Mouse (Mus musculus) heart, postnatal 36 days (tissue): ENCODE results near the gene Elane. TPM values are rescaled to one million over a fixed set of nuclear protein-coding genes. Genes with fewer than 3 reads are reported as not detected.

ENCODE experiments used
- DNase-seq, 2 experiments: peaks; one replicate each; pipeline ENCODE4 v3.0.0; 2021 to 2022
- intact Hi-C: fragments of 180-260 bp; cut with DNase I; formaldehyde crosslinking; loops from one replicate; pipeline ENCODE4 v1.15.1; 2025
- total RNA-seq, 2 experiments: library from RNA; stranded (reverse); gene quantifications; 2 replicates each; pipeline ENCODE4 v1.2.3; 2021

The Elane gene
- total RNA-seq, 2 experiments from 2014 or later: not detected

DNA sequence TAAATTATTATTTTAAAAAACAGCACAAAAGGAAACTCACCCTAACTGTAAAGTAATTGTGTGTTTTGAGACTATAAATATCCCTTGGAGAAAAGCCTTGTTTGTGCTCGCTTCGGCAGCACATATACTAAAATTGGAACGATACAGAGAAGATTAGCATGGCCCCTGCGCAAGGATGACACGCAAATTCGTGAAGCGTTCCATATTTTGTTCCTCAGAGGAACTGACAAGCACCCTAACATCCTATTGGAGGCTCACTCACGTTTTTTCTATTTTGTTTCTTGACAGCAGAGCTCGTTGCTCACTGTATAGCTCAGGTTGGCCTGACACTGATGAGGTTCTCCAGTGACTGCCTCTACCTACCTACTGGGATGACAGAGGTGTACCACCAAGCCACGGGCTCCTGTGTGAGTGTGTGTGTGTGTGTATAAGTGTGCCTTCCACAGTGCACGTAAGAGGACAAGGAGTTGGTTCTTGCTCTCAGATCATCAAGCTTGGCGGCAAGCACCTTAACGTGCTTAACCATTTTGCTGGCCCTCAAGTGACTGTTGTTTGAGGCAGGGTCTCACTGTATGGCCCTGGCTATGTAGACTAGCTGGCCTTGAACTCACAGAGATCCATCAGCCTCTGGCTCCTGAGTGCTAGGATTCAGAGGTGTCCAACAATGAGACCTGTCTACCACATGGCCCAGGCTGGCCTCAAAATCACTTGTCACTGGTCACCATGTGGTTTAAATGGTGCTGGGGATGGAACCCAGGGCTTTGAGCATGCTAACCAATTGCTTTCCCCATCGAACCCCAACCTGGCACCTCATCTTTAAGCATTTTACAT is 23.3 kb downstream of the Elane start:
- peak; percentile 29 to 55 for DNase-seq
- intact Hi-C loops: no loop called here

DNA sequence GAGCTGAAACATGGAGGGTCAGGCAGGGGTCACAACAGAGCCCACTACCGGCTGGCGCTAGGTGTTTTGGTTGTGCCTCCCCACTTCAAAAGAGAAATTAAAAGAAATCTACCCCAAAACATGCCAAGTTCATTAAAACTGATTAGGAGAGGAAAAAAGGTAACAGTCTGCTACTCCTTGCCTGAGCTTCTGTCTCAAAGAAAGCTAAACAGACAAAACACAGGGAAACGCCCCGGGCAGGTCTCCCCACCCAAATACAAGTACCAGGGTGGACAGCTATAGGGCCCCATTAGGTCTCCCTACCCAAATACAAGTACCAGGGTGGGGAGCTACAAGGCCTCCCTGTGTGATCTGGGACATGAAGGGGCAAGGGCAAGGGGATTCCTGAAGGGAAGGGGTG is 24.5 kb downstream of the Elane start, which contains the start of gene Gm26602:
Gene Gm26602 (plus strand): TSS at position 301 of the 400 bp plus-strand sequence.
- DNase-seq: no peak
- intact Hi-C loops: no loop called here

DNA sequence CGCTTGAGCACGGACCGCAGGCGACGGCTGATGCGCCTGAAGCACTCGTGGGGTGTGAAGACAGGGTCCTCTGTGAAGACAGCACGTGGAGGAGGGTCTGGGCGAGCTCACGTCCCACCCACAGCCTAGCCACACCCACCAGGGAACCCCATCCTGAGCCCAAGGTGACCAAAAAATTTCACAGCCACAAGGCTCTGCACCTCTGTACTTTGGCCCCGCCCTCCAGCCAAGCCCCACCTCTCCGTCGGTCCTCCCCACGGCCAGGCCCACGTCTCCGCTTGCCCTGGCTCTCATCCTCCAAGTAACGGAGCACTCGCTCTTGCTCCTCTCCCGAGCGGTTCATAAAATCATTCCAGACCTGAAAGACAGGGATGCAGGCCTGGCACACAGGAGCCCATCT is 26.4 kb downstream of the Elane start:
- no peak for DNase-seq
- intact Hi-C loops: no loop called here

DNA sequence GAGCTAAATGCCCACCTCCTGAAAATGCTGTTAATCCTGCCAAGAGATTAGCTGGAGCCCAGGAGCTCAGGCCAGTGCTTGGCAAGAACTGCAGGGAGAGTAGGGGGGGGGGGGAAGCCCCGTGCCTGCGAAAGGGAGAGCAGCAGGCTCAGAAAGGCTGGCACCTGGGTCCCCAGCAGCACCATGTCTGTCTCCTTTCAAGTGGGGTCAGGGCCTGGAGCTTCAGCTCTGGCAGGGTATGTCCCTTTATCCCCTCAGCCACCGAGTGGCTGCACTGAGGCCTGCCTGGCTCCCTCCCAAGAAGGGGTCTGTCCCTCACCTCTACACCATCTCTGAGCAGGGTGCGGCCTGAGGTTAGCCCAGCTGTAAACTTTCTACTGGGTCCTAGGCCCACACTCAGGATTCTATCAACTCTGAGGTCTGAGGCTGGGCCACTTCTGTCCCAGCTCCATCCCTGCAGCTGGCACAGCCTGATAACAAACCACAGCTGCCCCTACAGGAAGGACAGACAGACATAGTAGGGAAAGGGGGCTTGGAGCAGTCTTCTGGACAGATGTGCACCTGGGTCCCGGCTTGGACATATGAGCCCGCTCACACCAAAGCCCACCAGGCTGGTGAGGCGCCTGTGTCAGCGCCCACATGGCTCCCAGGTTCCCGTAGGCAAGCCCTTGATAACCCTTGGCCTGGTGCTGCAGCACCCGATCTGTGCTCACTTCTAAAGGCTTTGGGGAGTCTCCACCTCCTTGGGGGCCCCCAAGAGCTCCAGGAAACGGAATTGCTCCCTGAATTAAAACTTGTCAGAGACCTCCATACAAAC is 28.3 kb downstream of the Elane start:
- intact Hi-C loops: no loop called here
- DNase-seq: no peak

DNA sequence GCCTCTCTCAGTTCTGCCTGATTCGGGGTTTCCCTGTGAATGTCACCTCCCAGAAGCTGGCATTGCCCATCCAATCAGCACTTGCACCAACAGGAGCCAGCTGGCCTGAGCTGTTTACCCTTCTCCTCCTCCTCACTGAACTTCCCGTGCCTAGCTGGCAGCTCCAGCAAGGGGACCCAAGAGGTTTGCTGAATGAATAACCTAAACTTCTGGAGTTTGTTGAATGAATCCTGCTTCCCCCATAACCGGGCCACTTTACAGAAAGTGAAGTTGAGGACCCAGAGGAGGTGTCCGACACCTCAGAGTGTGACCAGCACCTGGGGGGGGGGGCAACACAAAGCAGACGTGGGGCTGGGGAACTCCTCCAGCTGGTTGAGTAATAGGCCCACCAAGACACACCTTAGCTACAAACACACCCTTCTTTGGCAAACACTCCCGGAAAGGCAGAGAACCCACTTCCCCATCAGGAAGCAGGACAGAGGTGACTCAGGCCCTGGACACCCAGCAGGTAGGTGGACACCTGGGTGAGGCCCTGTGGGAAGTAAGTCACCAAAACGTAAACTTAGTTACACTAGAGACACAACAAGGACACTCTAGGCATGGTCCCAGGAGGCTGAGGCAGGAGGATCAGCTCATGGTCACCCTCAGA is 29.0 kb downstream of the Elane start:
- intact Hi-C loops: no loop called here
- no peak for DNase-seq

DNA sequence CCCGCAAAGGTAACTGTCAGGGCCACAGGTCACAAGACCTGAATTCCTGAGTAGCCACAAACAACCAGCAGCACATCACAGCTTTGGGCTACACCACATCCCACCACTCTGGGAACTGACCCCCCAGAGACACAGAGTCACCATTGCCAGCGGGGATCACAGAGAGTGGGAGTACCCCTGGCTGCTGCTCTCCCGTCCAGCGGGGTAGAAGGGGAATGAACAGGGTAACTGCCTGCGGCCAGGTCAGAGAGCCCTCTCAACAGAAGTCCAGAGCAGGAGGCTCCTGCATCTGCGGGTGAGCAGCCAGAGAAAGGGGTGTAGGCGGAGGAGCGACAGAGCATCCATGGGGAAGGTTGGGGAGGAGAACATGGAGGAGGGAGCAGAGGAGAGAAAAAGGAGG is 30.0 kb downstream of the Elane start:
- intact Hi-C loops: no loop called here
- DNase-seq: no peak

DNA sequence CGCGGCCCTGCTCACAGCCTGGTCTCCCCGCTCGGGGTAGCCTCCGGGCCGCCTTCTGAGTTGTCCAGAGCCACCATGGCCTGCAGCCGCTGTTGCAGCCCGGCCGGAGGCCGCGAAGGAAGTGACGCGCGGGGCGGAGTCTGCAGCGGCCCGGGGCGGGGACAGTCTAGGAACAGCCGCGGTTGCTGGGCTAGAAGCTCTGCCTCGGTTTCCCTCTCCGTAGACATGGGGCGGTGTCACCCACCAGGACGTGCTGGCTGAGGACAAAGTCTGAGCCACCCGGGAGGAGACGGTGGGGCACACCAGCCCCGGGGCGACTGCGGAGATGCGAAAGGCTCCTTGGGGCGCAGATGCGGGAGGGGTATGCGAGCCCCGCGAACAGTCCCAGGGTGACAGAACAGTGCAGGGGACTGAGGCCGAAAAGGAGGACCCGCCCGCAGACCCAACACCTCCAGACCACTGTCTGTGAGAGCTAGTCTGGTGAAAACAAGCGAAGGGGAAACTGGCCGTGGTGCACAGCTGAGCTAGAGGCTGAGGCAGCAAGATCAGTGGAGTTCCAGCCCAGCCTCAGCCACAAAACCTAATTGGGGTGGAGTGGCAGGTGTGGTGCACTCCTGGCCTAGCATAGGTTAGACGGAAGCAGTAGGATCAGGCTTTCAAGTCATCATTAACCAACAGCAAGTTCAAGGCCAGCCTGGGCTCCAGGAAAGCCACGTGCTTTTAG is 30.9 kb downstream of the Elane start, which contains the start of gene Kiss1r:
Gene Kiss1r (plus strand): TSS at position 164 of the 724 bp plus-strand sequence.
- peak; percentile 91 to 92 for DNase-seq
- intact Hi-C loops: no loop called here

DNA sequence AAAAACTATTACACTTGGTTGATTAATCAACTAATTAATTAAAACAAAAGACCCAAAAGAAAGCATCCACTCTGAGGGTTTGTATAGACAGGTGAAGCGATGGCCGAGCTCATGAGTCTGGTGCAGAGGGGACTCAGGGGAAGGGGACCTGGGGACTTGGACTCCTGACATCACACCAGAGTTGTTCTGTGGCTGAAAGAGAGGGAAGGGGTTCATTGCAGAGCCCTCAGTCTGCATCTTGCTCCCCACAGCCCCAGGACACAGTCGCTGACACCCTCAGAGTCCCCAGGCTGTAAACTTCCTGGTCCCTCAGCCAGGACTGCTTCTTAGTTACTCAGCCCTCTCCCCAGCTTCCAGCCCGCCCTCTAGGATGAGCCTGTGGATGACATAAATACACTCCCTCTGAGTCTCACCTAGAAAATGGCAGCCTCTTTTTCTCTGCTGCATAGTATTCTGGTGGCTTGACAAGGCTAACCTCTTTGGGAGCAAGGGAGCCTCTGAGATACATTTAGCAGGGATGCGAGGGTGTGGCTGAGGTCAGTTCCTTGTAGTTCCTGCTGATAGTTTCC is 31.6 kb downstream of the Elane start:
- no peak for DNase-seq
- intact Hi-C loops: no loop called here

DNA sequence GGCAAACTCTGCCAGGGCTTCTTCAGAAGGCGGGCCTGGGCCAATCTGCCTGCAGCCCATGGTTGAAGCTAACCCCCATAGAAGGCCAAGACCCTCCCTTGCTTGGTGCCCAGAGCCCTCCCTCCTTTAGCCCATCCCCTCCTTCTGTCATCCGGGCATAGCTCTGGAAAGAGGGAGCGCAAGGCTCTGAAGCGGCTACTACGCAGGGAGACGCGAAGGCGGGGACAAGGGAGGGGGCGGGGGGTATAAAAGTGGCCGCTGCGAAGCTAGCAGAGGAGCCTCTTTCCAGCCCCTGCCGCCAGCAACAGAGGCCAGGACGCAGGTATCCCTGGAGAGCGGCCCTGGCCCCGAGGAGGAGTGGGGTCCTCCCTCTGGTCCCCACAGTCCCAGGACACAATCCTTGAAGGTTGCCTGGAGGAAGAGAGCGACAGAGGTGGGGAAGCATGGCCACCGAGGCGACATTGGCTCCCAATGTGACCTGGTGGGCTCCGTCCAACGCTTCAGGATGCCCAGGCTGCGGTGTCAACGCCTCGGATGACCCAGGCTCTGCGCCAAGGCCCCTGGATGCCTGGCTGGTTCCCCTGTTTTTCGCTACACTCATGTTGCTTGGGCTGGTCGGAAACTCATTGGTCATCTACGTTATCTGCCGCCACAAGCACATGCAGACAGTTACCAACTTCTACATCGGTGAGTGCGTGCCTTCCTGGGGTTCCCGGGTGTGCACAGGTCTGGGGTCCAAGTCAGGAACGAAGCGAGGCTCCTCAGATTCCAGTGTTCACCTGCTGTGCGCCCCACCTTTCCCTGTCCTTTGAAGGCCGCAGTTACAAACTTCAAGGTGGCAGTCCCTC is 32.4 kb downstream of the Elane start:
- intact Hi-C loops: no loop called here
- no peak for DNase-seq

DNA sequence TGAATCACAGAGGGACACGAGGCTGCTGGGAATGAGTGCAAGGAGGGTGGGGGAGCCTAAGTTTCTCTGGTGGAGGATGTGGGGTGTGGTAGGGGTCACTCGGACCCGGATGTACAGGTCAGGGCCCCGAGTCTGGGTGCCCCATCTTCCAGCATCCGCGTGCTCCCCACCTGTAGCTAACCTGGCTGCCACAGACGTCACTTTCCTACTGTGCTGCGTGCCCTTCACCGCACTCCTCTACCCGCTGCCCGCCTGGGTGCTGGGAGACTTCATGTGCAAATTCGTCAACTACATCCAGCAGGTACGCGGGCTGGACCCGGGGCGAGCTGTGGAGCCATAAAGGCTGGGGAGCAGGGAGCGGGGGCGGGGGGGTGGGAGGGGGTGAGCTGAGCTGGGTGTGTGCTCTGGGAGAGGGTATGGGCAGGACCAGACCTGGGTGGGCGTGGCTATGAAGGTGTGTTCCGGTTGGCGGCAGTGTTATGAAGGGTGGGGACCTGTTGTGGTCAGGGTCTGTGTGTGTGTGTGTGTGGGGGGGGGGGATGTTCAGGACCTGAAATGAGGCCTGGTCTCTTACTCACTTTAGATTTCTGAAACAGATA is 33.3 kb downstream of the Elane start:
- intact Hi-C loops: no loop called here
- no peak for DNase-seq

DNA sequence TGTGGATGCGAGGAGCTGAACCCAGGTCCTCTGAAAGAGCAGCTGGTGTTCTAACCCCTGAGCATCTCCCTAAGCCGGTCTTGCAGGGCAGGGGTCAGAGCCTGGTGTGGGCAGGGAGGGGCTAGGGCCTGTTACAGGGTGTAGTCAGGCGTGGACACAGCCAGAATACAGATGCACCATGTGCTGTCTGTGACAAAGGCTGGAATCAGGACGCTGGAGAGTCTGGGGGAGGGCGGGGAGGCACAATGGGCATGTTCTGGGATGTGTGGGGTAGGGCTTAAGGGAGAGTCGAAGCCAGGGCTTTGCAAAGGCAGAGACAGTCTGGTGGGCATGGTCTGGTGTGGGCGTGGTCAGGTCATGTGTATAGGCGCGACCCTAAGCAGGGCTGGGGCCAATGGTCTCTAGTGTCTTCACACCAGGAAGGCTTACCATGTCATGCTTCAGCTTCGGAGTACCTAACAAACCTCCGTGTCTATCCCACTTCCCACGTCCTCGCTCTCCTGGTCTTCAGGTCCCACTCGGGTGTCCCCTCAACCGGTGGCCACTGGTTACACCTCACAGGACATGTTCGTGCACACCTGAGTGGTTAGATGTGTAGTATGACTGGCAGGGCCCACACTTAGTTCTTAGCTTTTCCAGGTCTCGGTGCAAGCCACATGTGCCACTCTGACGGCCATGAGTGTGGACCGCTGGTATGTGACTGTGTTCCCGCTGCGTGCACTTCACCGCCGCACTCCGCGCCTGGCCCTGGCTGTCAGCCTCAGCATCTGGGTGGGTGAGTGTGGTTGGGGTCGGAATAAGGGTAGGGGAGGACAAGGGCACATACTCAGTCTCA is 34.2 kb downstream of the Elane start:
- intact Hi-C loops: no loop called here
- no peak for DNase-seq

DNA sequence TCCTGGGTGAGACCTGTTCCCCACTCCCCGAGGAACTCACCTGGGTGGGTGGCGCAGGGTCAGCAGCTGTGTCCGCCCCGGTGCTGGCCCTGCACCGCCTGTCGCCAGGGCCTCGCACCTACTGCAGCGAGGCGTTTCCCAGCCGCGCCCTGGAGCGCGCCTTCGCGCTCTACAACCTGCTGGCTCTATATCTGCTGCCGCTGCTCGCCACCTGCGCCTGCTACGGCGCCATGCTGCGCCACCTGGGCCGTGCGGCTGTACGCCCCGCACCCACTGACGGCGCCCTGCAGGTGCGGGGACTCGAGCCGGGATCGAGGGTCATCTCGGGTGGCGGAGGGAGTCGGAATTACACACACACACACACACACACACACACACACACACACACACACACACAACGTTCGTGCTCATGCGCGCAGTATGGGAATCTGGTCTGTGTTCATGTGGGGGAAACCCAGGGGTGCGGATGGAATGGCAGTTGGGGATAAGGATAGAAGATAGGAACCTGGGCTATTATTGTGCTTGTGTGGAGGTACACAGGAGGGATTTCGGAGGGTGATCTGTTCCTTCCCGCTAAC is 35.0 kb downstream of the Elane start, which contains the start of gene R3hdm4:
Gene R3hdm4 (minus strand): TSS at position 251 of the 578 bp plus-strand sequence.
- DNase-seq: no peak
- intact Hi-C loops: no loop called here

DNA sequence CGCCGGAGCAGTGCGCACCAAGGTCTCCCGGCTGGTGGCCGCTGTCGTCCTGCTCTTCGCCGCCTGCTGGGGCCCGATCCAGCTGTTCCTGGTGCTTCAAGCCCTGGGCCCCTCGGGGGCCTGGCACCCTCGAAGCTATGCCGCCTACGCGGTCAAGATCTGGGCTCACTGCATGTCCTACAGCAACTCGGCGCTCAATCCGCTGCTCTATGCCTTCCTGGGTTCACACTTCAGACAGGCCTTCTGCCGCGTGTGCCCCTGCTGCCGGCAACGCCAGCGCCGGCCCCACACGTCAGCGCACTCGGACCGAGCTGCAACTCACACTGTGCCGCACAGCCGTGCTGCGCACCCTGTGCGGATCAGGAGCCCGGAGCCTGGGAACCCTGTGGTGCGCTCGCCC is 35.5 kb downstream of the Elane start:
- DNase-seq: no peak
- intact Hi-C loops: no loop called here

DNA sequence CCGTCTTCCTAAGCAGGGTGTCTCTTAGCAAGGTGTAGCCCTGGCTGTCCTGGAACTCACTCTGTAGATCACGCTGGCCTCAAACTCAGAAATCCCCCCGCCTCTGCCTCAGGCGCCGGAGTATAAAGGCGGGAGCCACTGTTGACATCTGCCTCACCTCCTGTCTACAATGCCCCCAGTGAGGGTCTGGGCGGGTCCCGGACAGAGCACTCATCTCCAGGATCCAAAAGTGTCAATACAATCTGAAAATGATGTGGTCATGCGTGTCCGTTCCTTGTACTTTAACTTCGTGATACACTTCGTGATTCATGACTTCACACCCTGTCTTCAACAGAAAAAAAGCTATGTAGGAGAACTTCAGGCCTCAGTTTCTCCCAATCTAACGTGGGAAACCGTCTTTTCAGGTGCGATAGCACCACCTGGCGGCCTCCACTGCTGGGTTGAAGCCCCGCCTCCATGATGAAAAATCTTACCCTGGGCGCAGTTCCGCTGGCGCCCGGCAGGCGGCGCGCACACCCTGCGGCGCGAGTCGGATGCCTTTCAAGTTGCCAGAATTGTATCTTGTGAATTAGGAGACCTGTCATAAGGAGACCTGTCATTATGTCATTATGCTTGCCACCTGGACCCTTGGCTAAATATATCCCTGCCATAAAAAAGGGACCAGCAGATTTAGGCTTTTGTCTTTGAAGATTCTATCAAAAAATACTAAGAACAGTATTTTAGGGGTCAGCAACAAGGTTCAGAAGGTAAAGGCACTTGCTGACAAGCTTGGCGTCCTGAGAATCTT is 39.1 kb downstream of the Elane start:
- peak; percentile 96 to 97 for DNase-seq
- intact Hi-C loops: loop anchor here (1.0 to 2.0 kb wide), 5 partner anchors 29 to 91 kb away; no protein-coding TSS in a partner anchor

DNA sequence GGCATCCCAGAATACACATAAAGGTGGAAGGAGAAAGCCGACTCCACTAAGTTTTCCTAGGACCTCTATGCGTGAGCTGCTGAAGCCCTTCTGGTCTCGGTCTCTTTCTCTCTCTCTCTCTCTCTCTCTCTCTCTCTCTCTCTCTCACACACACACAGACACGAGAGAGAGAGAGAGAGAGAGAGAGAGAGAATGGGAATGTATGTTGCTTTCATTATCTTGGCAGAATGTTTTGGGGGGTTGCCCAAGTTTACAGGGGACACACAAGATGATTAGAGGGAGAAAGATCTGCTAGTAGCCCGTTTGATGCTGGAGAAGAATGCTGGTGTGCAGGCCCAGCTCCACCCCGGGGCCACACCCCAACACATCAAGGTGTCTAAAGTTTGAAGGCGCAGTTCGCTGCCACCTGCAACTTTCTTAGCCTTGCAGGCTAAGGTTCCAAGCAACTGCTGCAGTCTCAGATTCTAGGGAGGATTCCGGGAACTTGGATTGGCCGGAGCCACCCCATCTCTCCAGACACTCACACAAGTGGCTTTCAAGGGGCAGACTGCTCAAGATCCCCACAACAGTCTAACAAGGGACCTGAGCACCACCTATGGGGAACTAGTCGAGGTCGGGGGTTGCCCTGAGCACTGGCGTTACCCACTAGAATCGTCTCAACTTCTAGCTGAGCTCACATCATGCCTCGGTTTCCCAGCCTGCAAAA is 39.9 kb downstream of the Elane start:
- no peak for DNase-seq
- intact Hi-C loops: loop anchor here (1.0 to 2.0 kb wide), 5 partner anchors 28 to 92 kb away; no protein-coding TSS in a partner anchor
